Mouse (Mus musculus) CH12.LX (cell line): ENCODE results near the gene Timm10. TPM values are rescaled to one million over a fixed set of nuclear protein-coding genes. Genes with fewer than 3 reads are reported as not detected.

Experiments used
- DNase-seq: peaks from one replicate; pipeline ENCODE4 v3.0.0-alpha.2; 2013; ENCODE audit errors: extremely low read depth
- H3K27ac ChIP-seq: 2 replicates; pipeline ENCODE4 v1.5.1; 2012; ENCODE audit warnings: low read depth, mild to moderate bottlenecking, control low read depth, moderate library complexity; ENCODE audit not compliant: insufficient read depth
- H3K27me3 ChIP-seq: replicated peaks from 2 replicates; pipeline ENCODE3; 2012; ENCODE audit warnings: inconsistent platforms
- H3K36me3 ChIP-seq, 2 experiments: replicated peaks in 1 of 2; 2 replicates each; pipeline versions ENCODE3 to v1.6.1; 2012; ENCODE audit warnings: inconsistent platforms in 1 of 2, low read length in 1 of 2, mild to moderate bottlenecking in 1 of 2, mixed read lengths in 1 of 2, moderate library complexity in 1 of 2; ENCODE audit not compliant: control insufficient read depth in 1 of 2, insufficient read depth in 1 of 2
- H3K4me1 ChIP-seq, 2 experiments: 2 replicates each; pipeline ENCODE4 v1.6.1; 2012; ENCODE audit warnings: inconsistent platforms in 1 of 2, moderate library complexity in 1 of 2; ENCODE audit not compliant: insufficient read depth in 2 of 2, control insufficient read depth in 1 of 2
- H3K4me2 ChIP-seq: 2 replicates; pipeline ENCODE4 v1.6.1; 2012; ENCODE audit warnings: low read depth, mild to moderate bottlenecking, control low read depth; ENCODE audit not compliant: poor library complexity, insufficient read depth, severe bottlenecking
- H3K4me3 ChIP-seq, 3 experiments: fragments of 150-350 bp in 1 of 3; sonication (generic) in 1 of 3; replicated peaks in 1 of 3; 2 replicates each; pipeline versions ENCODE3 to v1.5.1; 2011 to 2012; ENCODE audit warnings: low read depth in 2 of 3, low read length in 2 of 3, mild to moderate bottlenecking in 2 of 3, moderate library complexity in 2 of 3, control low read depth in 1 of 3, improper control_type of control experiment in 1 of 3, inconsistent platforms in 1 of 3, mixed read lengths in 1 of 3; ENCODE audit not compliant: poor library complexity in 1 of 3
- H3K79me2 ChIP-seq: replicated peaks from 2 replicates; pipeline ENCODE4 v1.6.1; 2012; ENCODE audit warnings: mild to moderate bottlenecking, moderate library complexity; ENCODE audit not compliant: control insufficient read depth, poor library complexity, insufficient read depth, severe bottlenecking; ENCODE audit errors: extremely low read depth
- H3K9ac ChIP-seq: 2 replicates; pipeline ENCODE4 v1.6.1; 2012; ENCODE audit warnings: low read depth, mild to moderate bottlenecking, control low read depth, moderate library complexity; ENCODE audit not compliant: insufficient read depth
- H3K9me3 ChIP-seq: replicated peaks from 2 replicates; pipeline ENCODE3; 2012; ENCODE audit warnings: low read length, inconsistent platforms, mixed read lengths
- CHD1 ChIP-seq: IDR thresholded peaks from 2 replicates; pipeline ENCODE4 v1.6.1; 2012; ENCODE audit warnings: low read depth, low read length, improper control_type of control experiment, inconsistent platforms
- CHD2 ChIP-seq: IDR thresholded peaks from 2 replicates; pipeline ENCODE4 v1.6.1; 2011; ENCODE audit warnings: low read length, improper control_type of control experiment
- ELF1 ChIP-seq: IDR thresholded peaks from 2 replicates; pipeline ENCODE4 v1.6.1; 2014; ENCODE audit warnings: low read depth, mild to moderate bottlenecking, inconsistent platforms, low read length, improper control_type of control experiment
- ETS1 ChIP-seq: conservative IDR thresholded peaks from 2 replicates; pipeline ENCODE4 v1.6.1; 2012; ENCODE audit warnings: low read depth, mild to moderate bottlenecking, inconsistent platforms, low read length, improper control_type of control experiment, moderate library complexity
- GABPA ChIP-seq: IDR thresholded peaks from 2 replicates; pipeline ENCODE4 v1.6.1; 2012; ENCODE audit warnings: low read depth, low read length, improper control_type of control experiment, inconsistent platforms; ENCODE audit not compliant: insufficient replicate concordance
- JUND ChIP-seq: conservative IDR thresholded peaks from 2 replicates; pipeline ENCODE4 v1.6.1; 2011; ENCODE audit warnings: low read depth, low read length, improper control_type of control experiment
- MEF2A ChIP-seq: IDR thresholded peaks from 2 replicates; pipeline ENCODE4 v1.6.1; 2014; ENCODE audit warnings: low read depth, mild to moderate bottlenecking, inconsistent platforms, low read length, improper control_type of control experiment, borderline replicate concordance
- NELFE ChIP-seq: IDR thresholded peaks from 2 replicates; pipeline ENCODE4 v1.6.1; 2011; ENCODE audit warnings: low read depth, low read length, improper control_type of control experiment
- POLR2A ChIP-seq: IDR thresholded peaks from 2 replicates; pipeline ENCODE4 v1.6.1; 2011; ENCODE audit warnings: low read depth, mild to moderate bottlenecking, improper control_type of control experiment, low read length
- RAD21 ChIP-seq: IDR thresholded peaks from 2 replicates; pipeline ENCODE4 v1.6.1; 2011; ENCODE audit warnings: low read depth, mild to moderate bottlenecking, low read length, improper control_type of control experiment, moderate library complexity
- SMC3 ChIP-seq: IDR thresholded peaks from 2 replicates; pipeline ENCODE4 v1.6.1; 2011; ENCODE audit warnings: low read depth, low read length, improper control_type of control experiment
- TBP ChIP-seq: conservative IDR thresholded peaks from 2 replicates; pipeline ENCODE4 v1.6.1; 2011; ENCODE audit warnings: low read depth, low read length, improper control_type of control experiment
- UBTF ChIP-seq: IDR thresholded peaks from 2 replicates; pipeline ENCODE4 v1.6.1; 2012; ENCODE audit warnings: low read depth, mild to moderate bottlenecking, inconsistent platforms, low read length, improper control_type of control experiment, moderate library complexity
- USF2 ChIP-seq: conservative IDR thresholded peaks from 2 replicates; pipeline ENCODE4 v1.6.1; 2011; ENCODE audit warnings: low read depth, low read length, improper control_type of control experiment
- ZC3H11A ChIP-seq: IDR thresholded peaks from 2 replicates; pipeline ENCODE4 v1.6.1; 2012; ENCODE audit warnings: low read depth, mild to moderate bottlenecking, inconsistent platforms, low read length, improper control_type of control experiment
- ZNF384 ChIP-seq: IDR thresholded peaks from 2 replicates; pipeline ENCODE4 v1.6.1; 2012; ENCODE audit warnings: low read depth, low read length, improper control_type of control experiment, inconsistent platforms
- dilution Hi-C: fragments of 300-500 bp; cut with MboI; formaldehyde crosslinking; loops from 2 replicates; pipeline ENCODE4 v1.14.3; 2020; ENCODE audit warnings: low sequenced_read_pairs; ENCODE audit not compliant: extremely low pct_unique_long_range_greater_than_20kb, extremely low pct_ligation_motif_present
- in situ Hi-C: fragments of 300-500 bp; cut with MboI; formaldehyde crosslinking; loops from 3 replicates; pipeline ENCODE4 v1.14.3; 2019; ENCODE audit warnings: low sequenced_read_pairs, low pct_ligation_motif_present, low pct_unique_long_range_greater_than_20kb, mixed read lengths
- polyA plus RNA-seq: library from polyadenylated mRNA; unstranded; fragments of >175 nt; gene quantifications from 2 replicates; pipeline ENCODE4 v1.2.1, GENCODE M21; 2012; ENCODE audit warnings: low read depth; ENCODE audit not compliant: insufficient read length
- total RNA-seq, 2 experiments: library from RNA; depleted of rRNA; stranded (reverse); fragments of 300-350 nt in 1 of 2; fragments of >200 nt in 1 of 2; gene quantifications; 2 replicates each; pipeline ENCODE4 v1.2.3; 2012 to 2014

Timm10 gene
- total and polyA plus RNA-seq, 3 experiments = 77.7 to 115 (median 81.2) TPM

DNA sequence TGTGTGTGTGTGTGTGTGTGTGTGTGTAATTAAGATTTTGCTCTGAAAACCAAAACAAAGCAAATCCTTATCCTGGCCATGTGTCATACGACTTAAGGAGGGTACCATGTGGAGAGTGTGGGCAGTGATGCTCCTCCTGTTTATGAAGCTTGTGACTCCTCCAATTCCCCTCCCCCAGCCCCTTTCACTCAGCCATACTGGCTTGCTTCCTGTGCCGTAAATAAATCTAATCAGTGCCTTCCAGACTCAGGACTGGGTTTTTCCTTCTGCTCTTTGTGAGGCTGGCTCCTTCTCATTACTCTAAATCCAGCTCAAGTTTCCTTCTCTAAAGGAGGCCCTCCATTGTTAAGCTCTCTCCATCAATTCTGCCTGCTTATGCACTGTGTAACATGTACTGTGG, 3.6 kb upstream of the Timm10 start:
- TF ChIP-seq ZNF384 (no peak), CHD2 (no peak), SMC3 (no peak), ELF1 (no peak), USF2 (no peak), CHD1 (no peak), ZC3H11A (no peak), TBP (no peak), JUND (no peak), UBTF (no peak), RAD21 (no peak), MEF2A (no peak), ETS1 (no peak), GABPA (no peak)
- H3K9me3 ChIP-seq = no peaks in the 10 kb centered on the region
- DNase-seq = no peak
- peaks cover 11% of the 10 kb centered on the region for H3K79me2 ChIP-seq
- no peak overlapping the region for H3K27ac ChIP-seq
- dilution Hi-C loops = no loop called here
- H3K9ac ChIP-seq = no peak overlapping the region; the same call in 1 of the 2 replicates
- H3K27me3 ChIP-seq = peaks cover 38% of the 10 kb centered on the region
- in situ Hi-C loops = loop anchor here (10.0 kb wide), 1 partner anchor 202 kb away; no protein-coding TSS in a partner anchor
- no peak overlapping the region for H3K4me3 ChIP-seq
- H3K4me1 ChIP-seq = peaks cover 14 to 18% of the 10 kb centered on the region in 2 experiments
- H3K36me3 ChIP-seq = no peaks in the 10 kb centered on the region
- H3K4me2 ChIP-seq = peak overlapping the region; percentile 22

DNA sequence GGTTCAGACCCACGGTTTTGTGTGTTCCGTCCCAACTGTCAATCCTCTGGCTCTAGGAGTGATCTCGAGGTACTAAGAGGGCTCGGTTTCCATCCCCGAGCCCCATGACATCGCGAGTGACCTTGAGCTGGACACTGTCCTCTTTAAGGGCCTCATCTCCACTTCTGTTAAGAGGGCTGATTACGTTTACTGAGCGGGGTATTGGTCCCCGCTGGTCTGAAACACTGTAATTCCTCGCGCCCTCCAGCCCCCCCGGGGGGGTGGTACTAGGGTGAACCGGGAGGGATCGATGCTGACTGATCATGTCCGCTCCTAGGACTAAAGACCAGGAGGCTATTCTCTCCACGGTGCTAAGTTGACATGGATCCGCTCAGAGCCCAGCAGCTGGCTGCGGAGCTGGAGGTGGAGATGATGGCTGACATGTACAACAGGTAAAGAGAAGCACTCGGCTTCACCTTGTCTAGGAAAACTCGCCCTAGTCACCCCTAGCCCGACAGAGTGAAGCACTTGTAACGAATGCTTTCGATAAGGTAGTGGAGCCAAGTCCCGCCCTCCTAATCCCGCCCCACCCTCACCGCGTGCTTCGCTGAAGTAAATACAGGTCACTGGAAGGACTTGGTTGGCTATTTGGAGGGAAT, 605 bp downstream of the Timm10 start:
- H3K27ac ChIP-seq = no peak overlapping the region
- peak overlapping the region; percentile 73; the same call in 1 of the 2 replicates for H3K4me2 ChIP-seq
- H3K9ac ChIP-seq = peak overlapping the region; percentile 76
- peaks cover 8 to 29% of the 10 kb centered on the region in 2 experiments for H3K36me3 ChIP-seq
- no peaks in the 10 kb centered on the region for H3K9me3 ChIP-seq
- H3K79me2 ChIP-seq = peaks cover 16% of the 10 kb centered on the region
- H3K4me3 ChIP-seq = peak overlapping the region; percentile 75 to 99 (median 98)
- peaks cover 22% of the 10 kb centered on the region for H3K27me3 ChIP-seq
- dilution Hi-C loops (no loop called here), in situ Hi-C loops (loop anchor here (5.0 to 10.0 kb wide), 2 partner anchors 35 to 197 kb away; no protein-coding TSS in a partner anchor)
- H3K4me1 ChIP-seq = peaks cover 7 to 26% of the 10 kb centered on the region in 2 experiments
- peak; percentile 13; the same call in 1 of the 2 replicates for TF ChIP-seq POLR2A
- no peak for TF ChIP-seq NELFE
- DNase-seq = peak; percentile 48
